Mouse (Mus musculus): ENCODE results near the gene Cbr1. TPM values are rescaled to one million over a fixed set of nuclear protein-coding genes. Genes with fewer than 3 reads are reported as not detected.

The Cbr1 gene
- polyA plus RNA-seq, 1 experiment from 2014 or later, result 146 TPM

DNA sequence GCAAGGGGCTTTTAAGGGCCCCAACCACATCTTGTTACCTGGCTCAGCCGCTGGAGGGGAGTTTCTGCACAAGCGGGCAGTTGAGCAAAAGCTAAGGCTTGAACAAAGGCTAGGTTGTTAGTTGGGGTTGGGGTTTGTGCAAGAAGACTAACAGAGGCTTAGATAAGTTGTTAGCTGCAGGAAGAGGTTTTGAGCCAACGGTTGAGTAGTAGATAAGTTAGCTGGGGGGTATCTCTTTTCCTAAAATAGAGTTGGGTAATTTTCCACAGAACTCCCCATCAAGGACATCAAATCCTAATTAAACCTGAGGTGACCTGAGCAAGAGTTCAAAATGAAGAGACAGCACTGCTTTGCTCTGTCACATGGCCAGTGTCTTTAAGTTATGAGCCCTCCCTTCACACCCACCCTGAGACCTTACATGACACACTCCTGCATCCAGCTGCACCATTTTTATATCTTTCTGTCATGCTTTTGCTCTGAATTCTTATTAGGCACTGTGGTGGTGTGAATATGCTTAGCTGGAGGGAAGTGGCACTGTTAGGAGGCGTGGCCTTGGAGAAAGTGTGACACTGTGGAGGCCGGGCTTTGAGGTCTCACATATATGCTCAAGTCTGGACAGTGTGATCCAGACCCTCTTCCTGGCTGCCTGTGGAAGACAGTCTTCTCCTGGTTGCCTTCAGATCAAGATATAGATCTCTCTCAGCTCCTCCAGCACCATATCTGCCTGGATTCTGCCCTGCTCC is 43.0 kb downstream of the Cbr1 start:
- H3K4me3 ChIP-seq, result no peak overlapping the region
- H3K27me3 ChIP-seq (replicated peaks), result no peaks in the 10 kb centered on the region
- no peak for ATAC-seq (replicated peaks)
- H3K9me3 ChIP-seq, result no peaks in the 10 kb centered on the region
- H3K27ac ChIP-seq, result no peak overlapping the region
- H3K9ac ChIP-seq, result no peak overlapping the region
- no peak overlapping the region for H3K4me2 ChIP-seq
- 87% methylated on average over 5 of the region's 5 CpGs for WGBS
- no peaks in the 10 kb centered on the region for H3K4me1 ChIP-seq
- H3K36me3 ChIP-seq (replicated peaks), result no peaks in the 10 kb centered on the region

Other genes with a start within 250 kb of the Cbr1 start
- 19.4 and 21.2 TPM in 2 replicates for gene Setd4, start 1.8 kb upstream of the Cbr1 start, polyA plus RNA-seq (2015; fragmentation: Nextera tagmentation; extraction: Ambion mirVana)
- gene Gm5678, start 22.2 kb downstream of the Cbr1 start, polyA plus RNA-seq (2015; fragmentation: Nextera tagmentation; extraction: Ambion mirVana), result not detected in 2 replicates
- gene Cbr3, start 77.4 kb downstream of the Cbr1 start, polyA plus RNA-seq (2015; fragmentation: Nextera tagmentation; extraction: Ambion mirVana), result 1.6 and 1.7 TPM in 2 replicates
- 40.9 and 43.8 TPM in 2 replicates for gene Dop1b, start 106.1 kb downstream of the Cbr1 start, polyA plus RNA-seq (2015; fragmentation: Nextera tagmentation; extraction: Ambion mirVana)
- gene Morc3, start 226.3 kb downstream of the Cbr1 start, polyA plus RNA-seq (2015; fragmentation: Nextera tagmentation; extraction: Ambion mirVana), result 32.8 and 34.1 TPM in 2 replicates

All from midbrain, embryonic 15.5 days (tissue).